Mouse (Mus musculus): ENCODE results near the gene Ncl. TPM values are rescaled to one million over a fixed set of nuclear protein-coding genes. Genes with fewer than 3 reads are reported as not detected.
A peak's percentile ranks its signal among the peaks of the same experiment; 100 is the strongest.

The Ncl gene
- 345 and 366 TPM in 2 replicates for polyA plus RNA-seq (2016; fragmentation: Nextera tagmentation; extraction: Ambion mirVana)

DNA sequence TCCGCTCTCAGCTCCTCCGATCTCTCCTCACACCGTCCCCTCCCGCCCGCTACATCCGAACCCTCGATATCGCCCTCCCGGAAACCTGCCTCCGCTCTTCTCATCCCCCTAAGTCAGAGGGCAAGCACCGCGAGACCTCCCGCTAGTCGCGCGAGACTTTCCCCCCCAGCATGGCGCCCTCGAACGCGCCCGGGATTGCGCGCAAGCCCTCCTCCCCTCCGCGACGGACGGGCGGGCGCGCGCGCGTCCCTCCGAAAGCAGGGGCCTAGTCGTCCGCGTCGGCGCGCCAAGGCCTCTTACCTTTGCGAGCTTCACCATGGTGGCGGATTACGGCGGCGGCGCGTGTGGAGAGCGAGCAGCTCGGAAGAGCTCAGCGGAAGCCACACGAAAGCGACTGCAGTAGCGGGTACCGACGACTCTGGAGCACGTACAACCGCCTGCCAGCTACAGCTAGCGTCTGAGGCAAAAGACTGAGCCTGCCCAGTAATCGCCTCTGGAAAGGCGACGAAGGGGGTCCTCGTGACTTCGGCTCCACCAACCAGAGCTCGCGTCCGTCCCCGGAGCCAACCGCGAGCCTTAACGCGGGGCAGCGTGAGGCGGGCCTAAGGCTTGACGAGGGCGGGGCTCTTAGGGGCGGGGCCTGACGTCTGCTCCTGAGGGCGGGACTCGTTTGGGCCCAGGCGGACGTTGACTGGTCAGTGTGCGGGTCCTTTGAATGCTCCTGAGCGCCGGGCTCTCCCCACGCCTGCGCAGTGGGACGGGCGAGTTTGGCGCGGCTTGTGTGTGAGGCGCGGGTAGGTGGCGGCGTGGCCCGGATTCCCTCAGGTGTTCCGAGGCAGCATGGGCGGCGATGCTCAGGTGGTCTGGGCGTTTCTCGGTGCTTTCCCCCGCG lies at the start of gene Ncl:
Gene Ncl, minus strand, starts transcription at position 495 of the 892 bp plus-strand sequence.
- Histone ChIP-seq H3K27me3 (no peaks in the 10 kb centered on the region), H3K36me3 (peaks cover 31% of the 10 kb centered on the region), H3K4me1 (peaks cover 21% of the 10 kb centered on the region), H3K4me3 (peak within 1 kb of the TSS; percentile 89), H3K9ac (peak within 1 kb of the TSS; percentile 87), H3K27ac (peak within 1 kb of the TSS; percentile 98), H3K4me2 (replicated peaks) (peak within 1 kb of the TSS; percentile 92), H3K9me3 (replicated peaks) (no peaks in the 10 kb centered on the region)
- peak; percentile 99 for ATAC-seq (ENCODE audit: low FRiP score)
- under 1% methylated on average over 101 of the region's 102 CpGs for WGBS

DNA sequence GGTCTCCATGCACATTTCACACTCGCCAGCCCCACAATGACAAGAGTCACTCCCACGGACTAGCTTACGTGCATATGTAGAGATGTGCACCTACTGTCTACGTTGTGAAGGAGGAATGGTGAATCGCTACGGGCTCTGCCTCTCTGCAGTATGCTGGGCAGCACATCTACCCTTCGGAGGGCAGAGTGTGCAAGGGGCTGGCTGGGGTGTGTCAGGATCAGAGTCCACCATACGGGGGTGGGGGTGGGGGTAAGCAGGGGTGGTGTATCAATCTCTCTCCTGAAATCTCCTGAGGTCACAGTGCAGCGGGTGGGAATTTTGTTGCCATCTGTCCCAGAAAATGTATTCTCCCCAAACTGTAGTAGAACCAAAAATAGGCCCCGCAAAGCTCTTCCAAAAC lies 49.3 kb upstream of the Ncl start:
- no peaks in the 10 kb centered on the region for H3K27me3 ChIP-seq
- WGBS: 74% methylated on average over 10 of the region's 10 CpGs

DNA sequence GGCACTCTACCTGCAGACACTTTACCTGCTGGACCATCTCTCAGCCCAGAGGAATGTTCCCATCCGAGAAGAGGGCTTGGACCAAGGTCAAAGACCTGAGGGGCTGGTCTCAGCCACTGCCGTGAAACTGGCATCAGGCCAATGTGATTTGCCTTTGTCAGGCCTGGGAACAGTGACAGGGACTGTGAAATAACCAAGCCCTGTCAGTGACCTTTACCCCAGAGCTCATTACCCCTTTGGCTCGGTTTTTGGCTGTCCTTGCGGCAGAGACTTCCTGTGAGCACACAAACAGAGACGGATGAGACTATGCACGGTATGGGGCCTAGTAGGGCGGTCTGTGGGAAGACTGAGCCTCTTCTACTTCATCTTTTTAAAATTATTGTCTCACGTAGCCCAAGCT lies 47.7 kb upstream of the Ncl start:
- WGBS: 65% methylated on average over 8 of the region's 8 CpGs
- Histone ChIP-seq H3K4me1 (peaks cover 3% of the 10 kb centered on the region; the same call in 1 of the 2 replicates), H3K9me3 (replicated peaks) (0 out of 2 replicates have a peak, but pooled peaks cover 3% of the 10 kb centered on the region), H3K9ac (no peak overlapping the region), H3K27me3 (no peaks in the 10 kb centered on the region), H3K4me3 (no peak overlapping the region), H3K36me3 (no peaks in the 10 kb centered on the region), H3K4me2 (replicated peaks) (no peak overlapping the region), H3K27ac (no peak overlapping the region)
- ATAC-seq (ENCODE audit: low FRiP score): no peak

More for the DNA sequence above, 49.3 kb upstream of the Ncl start:
- Histone ChIP-seq H3K27ac (no peak overlapping the region), H3K4me1 (peaks cover 3% of the 10 kb centered on the region; the same call in 1 of the 2 replicates), H3K4me3 (no peak overlapping the region), H3K9ac (no peak overlapping the region), H3K4me2 (replicated peaks) (no peak overlapping the region), H3K9me3 (replicated peaks) (0 out of 2 replicates have a peak, but pooled peaks cover 3% of the 10 kb centered on the region), H3K36me3 (no peaks in the 10 kb centered on the region)
- no peak for ATAC-seq (ENCODE audit: low FRiP score)

DNA sequence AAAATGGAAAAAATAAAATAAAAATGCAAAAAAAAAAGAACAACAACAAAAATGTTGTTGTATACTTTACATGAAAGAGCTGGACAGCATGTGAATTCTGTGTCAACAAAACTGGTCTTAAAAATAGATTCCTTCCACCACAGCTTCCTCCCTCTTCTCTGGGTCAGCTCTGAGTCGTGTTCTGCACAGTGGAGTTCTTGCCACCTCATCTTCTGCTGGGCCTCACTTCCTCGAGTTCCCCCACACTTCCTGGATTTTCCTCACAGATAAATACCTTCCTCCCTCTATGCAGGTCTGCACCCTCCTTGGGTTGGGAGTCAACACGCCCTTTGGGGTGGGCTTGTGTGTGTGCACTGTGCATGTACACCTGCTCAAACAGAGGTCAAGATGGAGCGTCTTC lies 47.1 kb upstream of the Ncl start:
- Histone ChIP-seq H3K4me1 (peaks cover 3% of the 10 kb centered on the region; the same call in 1 of the 2 replicates), H3K9me3 (replicated peaks) (0 out of 2 replicates have a peak, but pooled peaks cover 3% of the 10 kb centered on the region), H3K4me3 (no peak overlapping the region), H3K9ac (no peak overlapping the region), H3K27me3 (no peaks in the 10 kb centered on the region), H3K27ac (no peak overlapping the region), H3K36me3 (no peaks in the 10 kb centered on the region), H3K4me2 (replicated peaks) (no peak overlapping the region)
- 84% methylated on average over 4 of the region's 4 CpGs for WGBS
- no peak for ATAC-seq (ENCODE audit: low FRiP score)

DNA sequence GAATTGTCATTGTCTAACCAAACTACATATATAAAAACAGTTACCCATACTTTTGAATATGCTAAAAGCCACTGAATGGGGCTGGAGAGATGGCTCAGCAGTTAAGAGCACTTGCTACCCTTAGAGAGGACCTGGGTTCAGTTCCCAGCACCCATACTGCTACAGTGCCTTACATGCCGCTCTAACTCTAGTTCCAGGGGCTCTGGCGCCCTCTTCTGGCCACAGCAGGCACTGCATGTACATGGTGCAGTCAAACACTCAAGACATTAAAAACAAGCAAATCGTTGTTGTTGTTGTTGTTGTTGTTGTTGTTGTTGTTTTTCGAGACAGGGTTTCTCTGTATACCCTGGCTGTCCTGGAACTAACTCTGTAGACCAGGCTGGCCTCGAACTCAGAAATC lies 45.6 kb upstream of the Ncl start:
- Histone ChIP-seq H3K27me3 (no peaks in the 10 kb centered on the region), H3K4me1 (peaks cover 3% of the 10 kb centered on the region; the same call in 1 of the 2 replicates), H3K4me2 (replicated peaks) (no peak overlapping the region), H3K36me3 (no peaks in the 10 kb centered on the region), H3K4me3 (no peak overlapping the region), H3K9ac (no peak overlapping the region), H3K27ac (no peak overlapping the region), H3K9me3 (replicated peaks) (0 out of 2 replicates have a peak, but pooled peaks cover 3% of the 10 kb centered on the region)
- no peak for ATAC-seq (ENCODE audit: low FRiP score)
- 58% methylated on average over 5 of the region's 5 CpGs for WGBS

DNA sequence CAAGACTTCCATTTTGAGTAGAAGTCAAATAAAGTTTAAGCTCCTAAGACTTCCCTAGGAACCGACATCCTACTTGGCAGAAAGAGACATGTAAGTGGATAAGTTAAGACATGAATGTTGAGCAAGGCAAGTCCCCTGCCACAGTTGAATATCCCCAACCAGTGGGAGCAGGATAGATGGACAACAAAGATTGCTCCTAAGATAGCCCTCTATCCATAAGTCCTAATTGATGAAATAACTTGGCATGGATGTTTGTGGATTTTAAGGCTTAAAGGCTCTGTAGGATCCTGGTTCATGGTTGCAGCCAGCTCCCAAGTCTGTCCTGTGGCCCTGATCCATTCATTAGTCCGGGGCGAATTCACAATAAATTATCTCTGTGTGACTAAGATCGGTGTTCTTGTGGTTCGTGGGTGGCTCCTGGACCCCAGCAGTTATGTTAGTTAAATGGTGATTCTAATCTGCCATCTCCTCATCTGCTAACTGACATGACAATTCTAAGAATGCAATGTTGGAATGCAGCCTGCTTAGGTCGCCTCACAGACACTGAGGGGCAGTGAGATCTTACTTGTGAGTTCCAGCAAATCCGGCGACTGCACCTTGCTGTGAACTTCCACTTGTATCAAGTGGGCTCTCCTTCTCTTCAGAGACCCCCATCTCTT lies 41.0 kb upstream of the Ncl start:
- ATAC-seq (ENCODE audit: low FRiP score): no peak
- WGBS: 75% methylated on average over 8 of the region's 8 CpGs
- no peak overlapping the region for H3K9ac ChIP-seq
- H3K9me3 ChIP-seq (replicated peaks): 0 out of 2 replicates have a peak, but pooled peaks cover 3% of the 10 kb centered on the region
- H3K27me3 ChIP-seq: no peaks in the 10 kb centered on the region
- no peak overlapping the region for H3K4me3 ChIP-seq
- H3K4me2 ChIP-seq (replicated peaks): no peak overlapping the region
- no peaks in the 10 kb centered on the region; the same call in 1 of the 2 replicates for H3K4me1 ChIP-seq
- no peaks in the 10 kb centered on the region for H3K36me3 ChIP-seq
- H3K27ac ChIP-seq: no peak overlapping the region

DNA sequence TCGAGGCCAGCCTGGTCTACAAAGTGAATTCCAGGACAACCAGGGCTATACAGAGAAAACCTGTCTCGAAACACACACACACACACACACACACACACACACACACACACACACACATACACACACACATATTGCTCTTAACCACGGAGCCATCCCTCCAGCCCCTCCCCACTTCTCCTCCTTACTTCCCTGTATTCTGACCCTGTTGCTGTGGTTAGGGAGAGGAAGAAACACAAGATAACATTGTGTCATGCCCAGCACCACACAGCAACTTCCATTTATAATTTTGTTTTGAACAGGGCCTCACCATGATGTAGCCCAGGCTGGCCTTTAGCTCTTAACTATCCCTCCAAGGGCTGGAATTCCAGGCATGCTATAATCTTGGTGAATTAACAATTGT lies 40.1 kb upstream of the Ncl start:
- no peak for ATAC-seq (ENCODE audit: low FRiP score)
- Histone ChIP-seq H3K9me3 (replicated peaks) (no peaks in the 10 kb centered on the region), H3K27me3 (no peaks in the 10 kb centered on the region), H3K4me2 (replicated peaks) (no peak overlapping the region), H3K36me3 (no peaks in the 10 kb centered on the region), H3K27ac (no peak overlapping the region), H3K9ac (no peak overlapping the region), H3K4me1 (no peaks in the 10 kb centered on the region; the same call in 1 of the 2 replicates), H3K4me3 (no peak overlapping the region)
- WGBS: 72% methylated on average over 2 of the region's 3 CpGs

DNA sequence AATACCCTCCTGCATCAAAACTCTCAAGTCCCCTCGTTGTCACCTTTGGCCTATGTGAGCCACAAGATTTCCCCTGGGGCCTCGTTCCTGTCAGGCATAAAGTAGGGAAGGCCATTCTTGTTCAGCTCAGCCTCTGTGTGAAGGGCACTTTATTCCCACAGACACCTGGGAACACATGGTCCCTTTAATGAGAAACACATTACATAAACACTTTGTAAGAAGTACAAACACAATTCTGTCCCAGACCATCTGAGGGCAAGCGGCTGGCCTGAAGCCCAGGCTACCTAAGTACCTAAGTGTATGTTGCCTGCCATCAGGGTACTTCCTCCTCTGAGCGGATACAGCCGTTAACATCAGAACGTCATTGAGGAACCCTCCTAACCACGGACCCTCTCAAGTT lies 39.0 kb upstream of the Ncl start:
- H3K9me3 ChIP-seq (replicated peaks): no peaks in the 10 kb centered on the region
- H3K4me3 ChIP-seq: no peak overlapping the region
- no peaks in the 10 kb centered on the region for H3K36me3 ChIP-seq
- no peaks in the 10 kb centered on the region for H3K27me3 ChIP-seq
- no peak overlapping the region for H3K27ac ChIP-seq
- 56% methylated on average over 7 of the region's 7 CpGs for WGBS
- no peaks in the 10 kb centered on the region; the same call in 1 of the 2 replicates for H3K4me1 ChIP-seq
- no peak for ATAC-seq (ENCODE audit: low FRiP score)
- no peak overlapping the region for H3K9ac ChIP-seq
- H3K4me2 ChIP-seq (replicated peaks): no peak overlapping the region

DNA sequence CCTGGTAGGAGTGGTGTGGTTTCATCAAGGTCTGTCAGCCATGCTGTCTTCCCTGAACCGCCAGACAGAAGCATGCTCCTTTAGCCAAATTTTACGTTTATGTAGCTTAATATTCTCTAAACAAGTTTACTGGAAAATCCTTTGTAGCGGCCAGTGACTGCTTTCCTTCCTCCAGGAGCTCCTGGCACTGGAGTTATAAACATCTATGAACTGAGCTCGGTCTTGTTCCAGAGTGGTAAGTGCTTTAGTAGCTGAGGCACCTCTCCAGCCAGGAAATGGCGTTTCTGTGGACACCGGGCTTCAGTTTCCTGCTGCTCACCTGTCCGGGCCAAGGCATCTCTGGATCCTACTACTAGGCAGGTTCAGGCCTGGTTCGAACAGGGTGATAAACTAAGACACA lies 38.4 kb upstream of the Ncl start:
- Histone ChIP-seq H3K4me2 (replicated peaks) (no peak overlapping the region), H3K4me1 (no peaks in the 10 kb centered on the region; the same call in 1 of the 2 replicates), H3K9me3 (replicated peaks) (no peaks in the 10 kb centered on the region), H3K9ac (no peak overlapping the region), H3K27ac (no peak overlapping the region), H3K36me3 (no peaks in the 10 kb centered on the region), H3K4me3 (no peak overlapping the region), H3K27me3 (no peaks in the 10 kb centered on the region)
- ATAC-seq (ENCODE audit: low FRiP score): no peak
- 83% methylated on average over 8 of the region's 8 CpGs for WGBS

DNA sequence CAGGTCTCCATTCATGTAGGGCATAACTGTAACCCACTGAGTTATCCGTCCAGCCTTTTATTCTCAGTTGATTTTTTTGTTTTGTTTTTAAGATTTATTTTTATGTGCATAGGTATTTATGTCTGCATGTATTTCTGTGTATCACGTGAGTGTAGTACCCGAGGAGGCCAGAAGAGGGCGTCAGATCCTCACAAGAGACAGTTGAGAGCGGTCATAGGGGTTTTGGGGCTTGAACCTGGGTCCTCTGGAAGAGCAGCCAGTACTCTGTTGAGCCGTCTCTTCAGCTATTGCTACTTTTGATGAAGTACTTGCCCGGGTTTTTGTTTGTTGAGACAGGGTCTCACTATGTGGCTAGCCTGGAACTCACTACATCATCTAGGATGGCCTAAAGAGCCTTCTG lies 36.7 kb upstream of the Ncl start:
- Histone ChIP-seq H3K4me1 (no peaks in the 10 kb centered on the region; the same call in 1 of the 2 replicates), H3K4me3 (no peak overlapping the region), H3K27me3 (no peaks in the 10 kb centered on the region), H3K27ac (no peak overlapping the region), H3K9me3 (replicated peaks) (no peaks in the 10 kb centered on the region), H3K36me3 (no peaks in the 10 kb centered on the region), H3K9ac (no peak overlapping the region), H3K4me2 (replicated peaks) (no peak overlapping the region)
- no peak for ATAC-seq (ENCODE audit: low FRiP score)
- WGBS: 74% methylated on average over 7 of the region's 7 CpGs

DNA sequence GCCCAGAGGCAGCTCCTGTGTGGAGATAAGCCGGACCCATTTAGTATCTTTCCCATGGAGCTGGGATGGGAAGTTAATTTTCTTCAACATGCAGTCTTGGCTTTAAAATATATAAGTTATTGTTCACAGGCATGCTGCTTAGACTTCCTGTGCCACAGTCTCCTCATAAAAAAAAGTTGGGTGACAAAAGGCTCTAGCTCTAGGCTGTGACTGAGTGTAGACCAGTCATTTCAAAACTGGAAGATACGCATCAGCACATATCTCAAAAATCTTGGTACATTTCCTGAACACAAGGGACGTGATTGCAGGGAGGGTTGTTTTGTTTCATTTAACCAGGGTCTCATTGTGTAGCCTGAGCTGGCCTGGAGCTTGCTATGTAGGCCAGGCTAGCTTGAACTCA lies 35.0 kb upstream of the Ncl start:
- no peaks in the 10 kb centered on the region for H3K27me3 ChIP-seq
- no peak for ATAC-seq (ENCODE audit: low FRiP score)
- H3K4me2 ChIP-seq (replicated peaks): no peak overlapping the region
- H3K9ac ChIP-seq: no peak overlapping the region
- WGBS: 94% methylated on average over 3 of the region's 3 CpGs
- no peaks in the 10 kb centered on the region for H3K9me3 ChIP-seq (replicated peaks)
- H3K36me3 ChIP-seq: no peaks in the 10 kb centered on the region
- H3K27ac ChIP-seq: no peak overlapping the region
- no peak overlapping the region for H3K4me3 ChIP-seq
- no peaks in the 10 kb centered on the region; the same call in 1 of the 2 replicates for H3K4me1 ChIP-seq

DNA sequence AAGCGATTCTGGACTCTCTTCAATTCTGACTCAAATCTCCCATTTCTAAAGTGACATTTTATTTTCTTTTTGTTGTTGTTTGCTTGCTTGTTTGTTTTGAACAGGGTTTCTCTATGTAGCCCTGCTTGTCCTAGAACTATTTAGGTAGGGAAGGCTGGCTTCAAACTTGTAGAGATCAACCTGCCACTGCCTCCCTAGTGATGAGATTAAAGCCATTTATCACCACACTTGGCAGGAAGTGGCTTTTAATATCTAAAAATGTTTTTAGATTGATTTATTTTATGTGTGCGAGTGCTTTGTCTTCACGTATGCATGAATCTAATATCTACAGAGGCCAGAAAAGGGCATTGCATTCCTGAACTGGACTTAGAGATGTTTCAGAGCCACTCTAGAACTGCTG lies 34.0 kb upstream of the Ncl start:
- no peak overlapping the region for H3K4me2 ChIP-seq (replicated peaks)
- no peak overlapping the region for H3K4me3 ChIP-seq
- H3K9ac ChIP-seq: no peak overlapping the region
- no peaks in the 10 kb centered on the region for H3K9me3 ChIP-seq (replicated peaks)
- H3K4me1 ChIP-seq: no peaks in the 10 kb centered on the region; the same call in 1 of the 2 replicates
- no peaks in the 10 kb centered on the region for H3K36me3 ChIP-seq
- 88% methylated on average over 3 of the region's 3 CpGs for WGBS
- no peaks in the 10 kb centered on the region for H3K27me3 ChIP-seq
- ATAC-seq (ENCODE audit: low FRiP score): no peak
- no peak overlapping the region for H3K27ac ChIP-seq
